Mouse (Mus musculus) adrenal gland, adult 18-20 months (tissue): ENCODE results near the gene Spem2. TPM values are rescaled to one million over a fixed set of nuclear protein-coding genes. Genes with fewer than 3 reads are reported as not detected.
A peak's percentile ranks its signal among the peaks of the same experiment; 100 is the strongest.

ENCODE experiments used
- DNase-seq, 2 experiments: peaks; one replicate each; pipeline ENCODE4 v3.0.0; 2021 to 2022; ENCODE audit warnings: low spot score in 2 of 2
- total RNA-seq, 2 experiments: library from RNA; stranded (reverse); gene quantifications; 1 replicate in 1 of 2; 2 replicates in 1 of 2; pipeline ENCODE4 v1.2.3; 2021

Gene Spem2
- total RNA-seq, 2 experiments from 2014 or later: not detected

- DNase-seq: no peak
Measured at GRCm38 (mm10) chr11:69835966-69836335, 17.7 kb upstream of the Spem2 start.

- DNase-seq: no peak
Measured at GRCm38 (mm10) chr11:69835326-69835965, 17.2 kb upstream of the Spem2 start.

GRCm38 (mm10) chr11:69834001-69834549, 15.8 kb upstream of the Spem2 start:
- DNase-seq: no peak

- no peak for DNase-seq
Measured at GRCm38 (mm10) chr11:69833554-69833953, 15.3 kb upstream of the Spem2 start.

GRCm38 (mm10) chr11:69828832-69829231, 10.6 kb upstream of the Spem2 start:
- no peak for DNase-seq

- DNase-seq: no peak
Measured at GRCm38 (mm10) chr11:69823456-69823855, 5.2 kb upstream of the Spem2 start.

- DNase-seq: no peak
Measured at GRCm38 (mm10) chr11:69822080-69822479, 3.8 kb upstream of the Spem2 start, which contains the start of gene Spem1. Spem1 (minus strand) TSS chr11:69822180.

- DNase-seq: no peak
Measured at GRCm38 (mm10) chr11:69818871-69819270, 606 bp upstream of the Spem2 start.

- no peak for DNase-seq
Measured at GRCm38 (mm10) chr11:69816520-69816919, 1.7 kb downstream of the Spem2 start.

GRCm38 (mm10) chr11:69815155-69815554, 3.1 kb downstream of the Spem2 start, which contains the start of gene Gm39566:
Gm39566 (minus strand) TSS chr11:69815298.
- DNase-seq: no peak

GRCm38 (mm10) chr11:69810280-69810679, 8.0 kb downstream of the Spem2 start:
- no peak for DNase-seq

GRCm38 (mm10) chr11:69807641-69808040, 10.6 kb downstream of the Spem2 start:
- no peak for DNase-seq

- DNase-seq: no peak
Measured at GRCm38 (mm10) chr11:69806378-69806777, 11.9 kb downstream of the Spem2 start.

- no peak for DNase-seq
Measured at GRCm38 (mm10) chr11:69804972-69805909, 13.0 kb downstream of the Spem2 start, which contains the start of gene Tmem102. Tmem102 (minus strand) TSS chr11:69805624.

- peak in 1 of 2 experiments; percentile 23 for DNase-seq
Measured at GRCm38 (mm10) chr11:69804652-69804940, 13.7 kb downstream of the Spem2 start.

- peak; percentile 78 to 82 for DNase-seq
Measured at GRCm38 (mm10) chr11:69803786-69804651, 14.2 kb downstream of the Spem2 start.

- no peak for DNase-seq
Measured at GRCm38 (mm10) chr11:69803328-69803727, 14.9 kb downstream of the Spem2 start.

- DNase-seq: peak; percentile 87 to 89
Measured at GRCm38 (mm10) chr11:69802648-69803105, 15.6 kb downstream of the Spem2 start.

GRCm38 (mm10) chr11:69801379-69801977, 16.8 kb downstream of the Spem2 start, which contains the start of gene Fgf11:
Fgf11 (minus strand) TSS chr11:69801857.
- DNase-seq: no peak
